Mouse (Mus musculus): ENCODE data around the gene 9230104L09Rik.

Gene 9230104L09Rik

DNA sequence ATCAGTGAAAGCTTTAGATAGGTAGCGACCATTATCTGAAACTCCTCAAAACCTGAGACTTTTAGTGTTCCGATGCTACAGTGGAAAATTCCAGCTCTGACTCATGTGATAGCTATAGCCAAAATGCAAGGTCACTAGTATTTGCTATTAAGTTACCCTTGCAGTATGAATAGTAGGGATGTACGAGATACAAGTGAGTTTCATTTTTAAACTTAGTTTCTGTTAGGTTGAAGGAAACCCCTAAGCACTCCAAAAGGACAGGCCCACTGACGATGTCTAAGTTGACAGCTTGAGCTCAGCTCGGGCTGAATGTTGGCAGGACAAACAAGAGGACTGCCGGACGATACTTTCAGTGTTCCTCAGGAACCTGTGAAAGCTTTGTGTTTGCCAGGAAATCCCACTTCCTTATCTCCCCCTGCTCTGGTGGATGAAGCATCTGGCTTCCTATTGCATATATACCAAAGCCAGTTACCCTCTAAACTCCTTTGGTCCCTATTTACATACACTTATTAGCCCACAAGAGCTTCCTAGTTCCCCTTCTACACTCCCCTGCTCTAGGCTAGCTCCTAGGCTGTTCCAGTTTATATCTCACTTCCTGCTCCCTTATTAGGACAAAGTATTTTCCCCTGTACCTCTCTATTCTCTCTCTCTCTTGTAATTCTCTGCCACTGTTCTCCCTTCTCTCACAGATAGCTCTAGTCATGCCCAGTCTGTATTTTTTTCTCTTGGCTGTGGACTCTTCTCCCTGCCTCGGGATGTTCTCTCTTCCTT, 8.0 kb downstream of the 9230104L09Rik start:
- no peak for ATAC-seq (ENCODE audit: low TSS enrichment)

- peak; percentile 96 for ATAC-seq (ENCODE audit: low TSS enrichment)
Measured at GRCm38 (mm10) chr2:148851116-148851906, 13.5 kb downstream of the 9230104L09Rik start.

DNA sequence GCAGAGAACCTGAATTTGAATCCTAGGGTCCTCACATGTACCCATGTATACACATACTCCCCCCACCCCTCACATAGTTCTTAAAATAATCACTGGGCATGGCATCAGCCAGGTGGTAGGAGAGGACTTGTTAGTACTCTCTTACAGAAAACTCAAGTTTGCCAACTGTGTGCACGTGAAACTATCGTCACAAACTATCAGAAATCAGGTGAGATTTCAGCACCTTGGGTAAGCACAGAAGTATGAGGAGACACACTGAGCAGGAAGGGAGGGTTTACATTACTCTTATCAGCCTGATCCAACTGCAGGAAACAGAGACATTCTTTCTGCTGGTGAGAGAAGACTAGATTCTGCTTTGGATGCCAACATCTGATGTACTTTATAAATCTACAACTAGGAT, 25.6 kb downstream of the 9230104L09Rik start:
- ATAC-seq (ENCODE audit: low TSS enrichment): no peak

GRCm38 (mm10) chr2:148838075-148838777, 26.6 kb downstream of the 9230104L09Rik start:
- no peak for ATAC-seq (ENCODE audit: low TSS enrichment)

DNA sequence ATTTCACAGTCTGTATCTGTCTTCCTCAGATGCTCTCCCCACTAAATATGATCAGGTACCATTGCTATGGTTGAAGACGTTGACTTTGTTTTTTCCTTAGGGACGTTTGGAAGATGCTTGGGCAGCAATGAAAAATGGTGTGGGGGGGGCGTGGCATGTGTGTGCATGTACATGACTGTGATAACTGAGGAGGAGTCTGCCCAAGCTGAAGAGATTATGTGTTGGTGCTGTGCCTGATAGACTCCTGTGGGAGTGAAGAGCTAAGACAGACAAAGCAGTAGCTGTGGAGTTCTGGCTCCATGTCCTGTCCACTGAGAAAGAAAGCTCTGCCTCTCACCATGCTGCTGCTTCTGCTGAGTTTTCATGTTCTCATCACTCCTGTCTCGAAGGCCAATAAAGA, 29.9 kb downstream of the 9230104L09Rik start, which contains the start of gene Cst9:
Cst9 (plus strand) TSS at position 236 of the 400 bp plus-strand sequence.
- no peak for ATAC-seq (ENCODE audit: low TSS enrichment)

DNA sequence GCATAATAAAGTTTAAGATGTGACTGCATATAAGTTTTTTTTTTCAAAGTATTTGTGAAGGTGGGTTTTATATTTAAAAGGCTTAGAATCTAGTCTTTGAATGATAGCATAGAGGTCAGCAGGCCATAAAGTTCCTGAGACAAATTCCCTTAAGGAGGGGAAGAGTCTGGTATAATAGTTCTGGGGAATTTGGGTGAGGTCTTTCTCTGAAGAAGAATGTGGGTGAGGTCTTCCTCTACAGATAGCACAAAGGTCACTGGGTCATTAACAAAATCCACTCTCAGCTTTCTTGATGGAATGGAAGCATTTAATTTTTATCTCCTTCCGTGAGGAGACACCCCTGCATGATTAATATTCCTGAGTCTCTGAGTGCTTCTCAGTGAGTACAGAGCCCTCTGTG, 38.9 kb downstream of the 9230104L09Rik start:
- no peak for ATAC-seq (ENCODE audit: low TSS enrichment)

GRCm38 (mm10) chr2:148819909-148820308, 44.9 kb downstream of the 9230104L09Rik start, which contains the start of gene Cst13:
Gene Cst13 (plus strand): TSS chr2:148820081.
- ATAC-seq (ENCODE audit: low TSS enrichment): no peak

GRCm38 (mm10) chr2:148806696-148807095, 58.1 kb downstream of the 9230104L09Rik start:
- no peak for ATAC-seq (ENCODE audit: low TSS enrichment)

GRCm38 (mm10) chr2:148801491-148801921, 63.3 kb downstream of the 9230104L09Rik start:
- ATAC-seq (ENCODE audit: low TSS enrichment): no peak

DNA sequence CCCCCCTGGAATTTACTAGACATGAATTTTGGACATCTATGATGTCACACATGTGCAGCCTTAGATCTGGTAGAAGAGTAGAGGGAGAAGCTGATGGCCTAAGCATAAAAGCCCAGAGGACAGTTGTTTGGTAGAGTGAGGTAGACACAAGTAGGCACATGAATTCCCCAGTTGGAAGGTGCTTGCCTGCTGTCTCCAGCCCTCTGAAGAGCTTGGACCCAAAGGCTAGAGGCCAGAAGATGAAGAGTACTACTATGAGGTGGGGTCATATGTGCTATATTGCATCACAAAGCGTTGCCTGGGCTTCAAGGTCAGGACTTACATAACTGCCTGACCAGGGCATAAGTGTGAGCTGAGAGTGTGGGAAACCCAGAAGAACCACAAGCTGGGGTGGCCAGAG, 66.4 kb downstream of the 9230104L09Rik start, which contains the start of gene Cst8:
Cst8 (plus strand) TSS at position 301 of the 400 bp plus-strand sequence.
- no peak for ATAC-seq (ENCODE audit: low TSS enrichment)

Data from frontal cortex, adult (tissue).